In genomic region chr9:51581601-51582000, GRCm38 (mm10) we compare ENCODE assay signal across 27 mouse cellular contexts.
DNase-seq lines count a peak whose midpoint lies in the region; ATAC-seq and TF ChIP-seq lines count a peak whose summit lies in the region.
"Had no signal": no experiment of that assay in that cellular context is flagged by ENCODE, and none has a peak within 500 bp of the region (broad histone marks: within the 10 kb centered on the region; RNA-seq: fewer than 3 reads in every experiment).

No protein-coding gene starts in this region.

- peak; percentile 51 for DNase-seq in forebrain, postnatal 0 days
- no peak for DNase-seq in forebrain, embryonic 10.5 days (ENCODE audit: extremely low spot score, low spot score)
- DNase-seq in layer of hippocampus, adult 9-11 months: peak; percentile 32
- DNase-seq in layer of hippocampus, postnatal 14 days (ENCODE audit: low spot score in 2 of 2): no peak
- DNase-seq in brain, adult 2 months (ENCODE audit: low read depth, low spot score): peak; percentile 58
- DNase-seq: adrenal gland, adult 8-10 months; adrenal gland, postnatal 14 days; adrenal gland, postnatal 36 days; B cell, adult 2 months; cerebellum, adult 11 months; cerebellum, adult 18-20 months; cerebellum, adult 8-10 months; cerebellum, adult 9-11 months; cerebellum, postnatal 14 days; cerebellum, postnatal 36 days; embryo, embryonic 11 days had no signal

- H3K36me3 ChIP-seq in forebrain, postnatal 0 days (ENCODE audit: insufficient read depth): no peaks in the 10 kb centered on the region
- no peaks in the 10 kb centered on the region for H3K36me3 ChIP-seq in forebrain, embryonic 10.5 days (replicated peaks)
- H3K36me3 ChIP-seq: embryonic facial prominence, embryonic 13.5 days; embryonic facial prominence, embryonic 15.5 days; forebrain, embryonic 12.5 days; G1E had no signal

- TF ChIP-seq CTCF in forebrain, postnatal 0 days (IDR thresholded peaks at IDR 0.05; ENCODE audit: low read depth): no peak

- no peak overlapping the region for H3K27ac ChIP-seq in forebrain, postnatal 0 days (ENCODE audit: low read depth, low read length)
- no peak overlapping the region for H3K27ac ChIP-seq in forebrain, embryonic 10.5 days
- H3K27ac ChIP-seq: embryonic facial prominence, embryonic 13.5 days; embryonic facial prominence, embryonic 15.5 days; forebrain, embryonic 12.5 days had no signal

- ATAC-seq in forebrain, postnatal 0 days: peak; percentile 60; the same call in 1 of the 2 replicates
- ATAC-seq: activated CD4-positive, CD25-positive, alpha-beta regulatory T cell, adult 4 months; CD4-positive, CD25-positive, alpha-beta regulatory T cell, adult 4 months; forebrain, embryonic 14.5 days; forebrain, embryonic 16.5 days; Patski had no signal

- no peak overlapping the region for H3K4me2 ChIP-seq in forebrain, postnatal 0 days (ENCODE audit: low read depth)
- H3K4me2 ChIP-seq: embryonic facial prominence, embryonic 13.5 days; embryonic facial prominence, embryonic 15.5 days; forebrain, embryonic 12.5 days had no signal

- 77% methylated on average over 3 of the region's 3 CpGs for WGBS in forebrain, postnatal 0 days
- WGBS in forebrain, embryonic 10.5 days: 89% methylated on average over 3 of the region's 3 CpGs

- no peaks in the 10 kb centered on the region for H3K27me3 ChIP-seq in forebrain, postnatal 0 days (ENCODE audit: insufficient read depth, low read length)
- H3K27me3 ChIP-seq in forebrain, embryonic 10.5 days (ENCODE audit: poor library complexity, severe bottlenecking): no peaks in the 10 kb centered on the region
- H3K27me3 ChIP-seq: CH12.LX; embryonic facial prominence, embryonic 13.5 days; forebrain, embryonic 12.5 days; Patski had no signal

- no peak overlapping the region for H3K4me3 ChIP-seq in forebrain, postnatal 0 days (ENCODE audit: low read depth, low read length)
- no peak overlapping the region for H3K4me3 ChIP-seq in forebrain, embryonic 10.5 days
- H3K4me3 ChIP-seq: embryonic facial prominence, embryonic 13.5 days; embryonic facial prominence, embryonic 15.5 days; erythroblast, embryonic 14.5 days; forebrain, embryonic 12.5 days had no signal

- H3K4me1 ChIP-seq in forebrain, postnatal 0 days (ENCODE audit: insufficient read depth): no peaks in the 10 kb centered on the region
- H3K4me1 ChIP-seq in forebrain, embryonic 10.5 days: no peaks in the 10 kb centered on the region
- H3K4me1 ChIP-seq: embryonic facial prominence, embryonic 13.5 days; embryonic facial prominence, embryonic 15.5 days; forebrain, embryonic 12.5 days had no signal

- no peak overlapping the region for H3K9ac ChIP-seq in forebrain, postnatal 0 days
- H3K9ac ChIP-seq: embryonic facial prominence, embryonic 13.5 days; embryonic facial prominence, embryonic 15.5 days; forebrain, embryonic 12.5 days had no signal

- H3K9me3 ChIP-seq in forebrain, postnatal 0 days (ENCODE audit: low read length): no peaks in the 10 kb centered on the region
- no peaks in the 10 kb centered on the region for H3K9me3 ChIP-seq in forebrain, embryonic 10.5 days
- H3K9me3 ChIP-seq: embryonic facial prominence, embryonic 13.5 days; embryonic facial prominence, embryonic 15.5 days; forebrain, embryonic 12.5 days; G1E had no signal

Comparison
In these comparisons a context has a peak if more than half of its experiments do, and no peak if none do; other contexts are left out.
1. DNase-seq: peak in forebrain, postnatal 0 days (single experiment), layer of hippocampus, adult 9-11 months (single experiment) and brain, adult 2 months (single experiment); none in forebrain, embryonic 10.5 days (single experiment) and layer of hippocampus, postnatal 14 days (0 of 2).